Mouse (Mus musculus) frontal cortex, adult 2 months (tissue): ENCODE measurements around the gene Zfp740. TPM values are rescaled to one million over a fixed set of nuclear protein-coding genes. Genes with fewer than 3 reads are reported as not detected.

Source experiments
- polyA plus RNA-seq: library from polyadenylated mRNA; depleted of rRNA; stranded (reverse); fragments of >200 nt; gene quantifications from 2 replicates; pipeline ENCODE4 v1.2.3, GENCODE M21; 2012; rRNA removed

Gene Zfp740
- polyA plus RNA-seq, 1 experiment, result 62.1 TPM

Other genes starting within 250 kb of the Zfp740 start
- not detected in 2 replicates for gene Krt78, start 249.0 kb upstream of the Zfp740 start, polyA plus RNA-seq
- 1.7 and 4.5 TPM in 2 replicates for gene Krt8, start 198.8 kb upstream of the Zfp740 start, polyA plus RNA-seq
- 1.4 and 3.5 TPM in 2 replicates for gene Krt18, start 175.1 kb upstream of the Zfp740 start, polyA plus RNA-seq
- 108 and 115 TPM in 2 replicates for gene Eif4b, start 129.5 kb upstream of the Zfp740 start, polyA plus RNA-seq
- 28.0 and 29.5 TPM in 2 replicates for gene Tns2, start 102.8 kb upstream of the Zfp740 start, polyA plus RNA-seq
- gene Spryd3, start 67.0 kb upstream of the Zfp740 start, polyA plus RNA-seq, result 127 and 136 TPM in 2 replicates
- 46.3 and 51.8 TPM in 2 replicates for gene Igfbp6, start 58.9 kb upstream of the Zfp740 start, polyA plus RNA-seq
- 0.16 and 0.25 TPM in 2 replicates for gene Soat2, start 52.7 kb upstream of the Zfp740 start, polyA plus RNA-seq
- 32.9 and 42.0 TPM in 2 replicates for gene Csad, start 1.5 kb downstream of the Zfp740 start, polyA plus RNA-seq
- gene Itgb7, start 28.7 kb downstream of the Zfp740 start, polyA plus RNA-seq, result 0.74 and 0.84 TPM in 2 replicates
- gene Rarg, start 54.3 kb downstream of the Zfp740 start, polyA plus RNA-seq, result 10.5 and 11.2 TPM in 2 replicates
- gene Gm9918, start 67.3 kb downstream of the Zfp740 start, polyA plus RNA-seq, result 0.08 and 0.15 TPM in 2 replicates
- 46.2 and 48.9 TPM in 2 replicates for gene Mfsd5, start 76.2 kb downstream of the Zfp740 start, polyA plus RNA-seq
- gene Espl1, start 93.0 kb downstream of the Zfp740 start, polyA plus RNA-seq, result 1.6 TPM in 2 replicates
- 485 and 514 TPM in 2 replicates for gene Pfdn5, start 122.9 kb downstream of the Zfp740 start, polyA plus RNA-seq
- 87.9 and 91.1 TPM in 2 replicates for gene Myg1, start 128.5 kb downstream of the Zfp740 start, polyA plus RNA-seq
- 18.1 and 18.6 TPM in 2 replicates for gene Aaas, start 147.5 kb downstream of the Zfp740 start, polyA plus RNA-seq
- gene Sp7, start 163.9 kb downstream of the Zfp740 start, polyA plus RNA-seq, result 18.4 and 22.0 TPM in 2 replicates
- gene Sp1, start 202.9 kb downstream of the Zfp740 start, polyA plus RNA-seq, result 10.3 and 11.4 TPM in 2 replicates
- gene Amhr2, start 242.1 kb downstream of the Zfp740 start, polyA plus RNA-seq, result 1.3 and 1.6 TPM in 2 replicates